In genomic region chr4:35372528-35373212, GRCm38 (mm10) we compare ENCODE assay signal across 8 mouse cellular contexts.
DNase-seq lines count a peak whose midpoint lies in the region; ATAC-seq and TF ChIP-seq lines count a peak whose summit lies in the region.

No protein-coding gene starts in this region.

- TF ChIP-seq EP300 in liver, postnatal 0 days (IDR thresholded peaks at IDR 0.05; ENCODE audit: low read depth), result no peak

- no peak overlapping the region for H3K4me3 ChIP-seq in E14TG2a.4 (replicated peaks; ENCODE audit: low read length)
- no peak overlapping the region for H3K4me3 ChIP-seq in bone marrow, adult 2 months (replicated peaks; ENCODE audit: control insufficient read depth, low read depth, low read length)
- H3K4me3 ChIP-seq in embryonic fibroblast, embryonic 13.5 days (ENCODE audit: insufficient read depth, low read length), result no peak overlapping the region
- H3K4me3 ChIP-seq in liver, postnatal 0 days (ENCODE audit: low read depth, low read length), result no peak overlapping the region

- peak; percentile 49 for TF ChIP-seq CTCF in E14TG2a.4 (conservative IDR thresholded peaks at IDR 0.05; ENCODE audit: low read length)
- TF ChIP-seq CTCF in bone marrow, adult 2 months (IDR thresholded peaks at IDR 0.05; ENCODE audit: control insufficient read depth, insufficient read depth, low read length), result peak; percentile 82
- peak; percentile 97 for TF ChIP-seq CTCF in embryonic fibroblast, embryonic 13.5 days (IDR thresholded peaks at IDR 0.05; ENCODE audit: borderline replicate concordance, insufficient read depth, low read length)
- TF ChIP-seq CTCF in liver, postnatal 0 days (IDR thresholded peaks at IDR 0.05; ENCODE audit: low read depth), result peak; percentile 92

- intact Hi-C loops in heart, postnatal 14 days (cut with DNase I), result no loop called here

- H3K36me3 ChIP-seq in E14TG2a.4 (ENCODE audit: insufficient read depth, low read length), result no peaks in the 10 kb centered on the region
- H3K36me3 ChIP-seq in liver, postnatal 0 days (replicated peaks; ENCODE audit: insufficient read depth, low read length), result no peaks in the 10 kb centered on the region

- no peak overlapping the region for H3K9ac ChIP-seq in liver, postnatal 0 days (replicated peaks)

- TF ChIP-seq POLR2A in bone marrow, adult 2 months (IDR thresholded peaks at IDR 0.05; ENCODE audit: borderline replicate concordance, control insufficient read depth, low read depth, low read length), result no peak
- no peak for TF ChIP-seq POLR2A in embryonic fibroblast, embryonic 13.5 days (IDR thresholded peaks at IDR 0.05; ENCODE audit: low read depth, low read length)

- H3K27me3 ChIP-seq in E14TG2a.4 (ENCODE audit: insufficient read depth, low read length), result peaks cover 4% of the 10 kb centered on the region; the same call in 1 of the 2 replicates
- no peaks in the 10 kb centered on the region for H3K27me3 ChIP-seq in liver, postnatal 0 days (ENCODE audit: insufficient read depth, low read length)

- H3K4me1 ChIP-seq in E14TG2a.4 (replicated peaks; ENCODE audit: low read depth, low read length), result no peaks in the 10 kb centered on the region
- H3K4me1 ChIP-seq in bone marrow, adult 2 months (ENCODE audit: control insufficient read depth, insufficient read depth, low read length), result no peaks in the 10 kb centered on the region
- H3K4me1 ChIP-seq in embryonic fibroblast, embryonic 13.5 days (ENCODE audit: control insufficient read depth, insufficient read depth, low read length), result no peaks in the 10 kb centered on the region
- no peaks in the 10 kb centered on the region for H3K4me1 ChIP-seq in liver, postnatal 0 days (ENCODE audit: insufficient read depth)

- H3K4me2 ChIP-seq in liver, postnatal 0 days (ENCODE audit: low read depth, low read length), result no peak overlapping the region

- 28% methylated on average over 8 of the region's 8 CpGs for WGBS in bone marrow, adult 2 months
- 26% methylated on average over 8 of the region's 8 CpGs for WGBS in liver, postnatal 0 days (ENCODE audit: insufficient replicate concordance)

- DNase-seq in heart, postnatal 14 days, result peak; percentile 71 to 80
- DNase-seq in kidney, postnatal 4 days, result peak; percentile 89
- peak; percentile 72 for DNase-seq in liver, postnatal 0 days
- peak; percentile 25 for DNase-seq in ovary, adult 18-20 months (ENCODE audit: low spot score)
- peak; percentile 44 for DNase-seq in thymus, postnatal 0 days (ENCODE audit: low spot score)

- ATAC-seq in liver, postnatal 0 days, result no peak

- peaks cover 36% of the 10 kb centered on the region for H3K9me3 ChIP-seq in E14TG2a.4 (ENCODE audit: low read length)
- no peaks in the 10 kb centered on the region for H3K9me3 ChIP-seq in liver, postnatal 0 days (ENCODE audit: low read length)

- H3K27ac ChIP-seq in bone marrow, adult 2 months (ENCODE audit: control insufficient read depth, insufficient read depth, low read depth, low read length, poor library complexity), result no peak overlapping the region
- no peak overlapping the region for H3K27ac ChIP-seq in embryonic fibroblast, embryonic 13.5 days (ENCODE audit: insufficient read depth, low read length)
- no peak overlapping the region for H3K27ac ChIP-seq in liver, postnatal 0 days (ENCODE audit: low read depth)

Comparison
In these comparisons a context has a peak if more than half of its experiments do, and no peak if none do; other contexts are left out.
1. DNase-seq: peak in every context shown above with its lines; median percentile 89 in kidney, postnatal 4 days; 76 in heart, postnatal 14 days; 72 in liver, postnatal 0 days; 44 in thymus, postnatal 0 days; 25 in ovary, adult 18-20 months.